Mouse (Mus musculus): Measurements from ENCODE around the gene Zfp597.
A peak's percentile ranks its signal among the peaks of the same experiment; 100 is the strongest.

- no peak for TF ChIP-seq EP300 (IDR thresholded peaks at IDR 0.05; ENCODE audit: low read depth in 1 of 2, low read length in 2 of 2)
- TF ChIP-seq GATA1 (IDR thresholded peaks at IDR 0.05; ENCODE audit: low read depth, low read length): no peak
- peak; percentile 46 to 66; a peak in 3 of 4 replicates for TF ChIP-seq POLR2A (IDR thresholded peaks at IDR 0.05; ENCODE audit: control insufficient read depth in 1 of 2, insufficient read depth in 1 of 2, low read depth in 1 of 2, low read length in 2 of 2, poor library complexity in 1 of 2)
- TF ChIP-seq MXI1 (IDR thresholded peaks at IDR 0.05; ENCODE audit: low read depth, low read length): peak; percentile 84
Observed at GRCm38 (mm10) chr16:3908537-3909111, 24.3 kb upstream of the Zfp597 start, which contains the start of the genes 1700037C18Rik and Cluap1.
